Mouse (Mus musculus): ENCODE data around the gene Tent4a.

The Tent4a gene

DNA sequence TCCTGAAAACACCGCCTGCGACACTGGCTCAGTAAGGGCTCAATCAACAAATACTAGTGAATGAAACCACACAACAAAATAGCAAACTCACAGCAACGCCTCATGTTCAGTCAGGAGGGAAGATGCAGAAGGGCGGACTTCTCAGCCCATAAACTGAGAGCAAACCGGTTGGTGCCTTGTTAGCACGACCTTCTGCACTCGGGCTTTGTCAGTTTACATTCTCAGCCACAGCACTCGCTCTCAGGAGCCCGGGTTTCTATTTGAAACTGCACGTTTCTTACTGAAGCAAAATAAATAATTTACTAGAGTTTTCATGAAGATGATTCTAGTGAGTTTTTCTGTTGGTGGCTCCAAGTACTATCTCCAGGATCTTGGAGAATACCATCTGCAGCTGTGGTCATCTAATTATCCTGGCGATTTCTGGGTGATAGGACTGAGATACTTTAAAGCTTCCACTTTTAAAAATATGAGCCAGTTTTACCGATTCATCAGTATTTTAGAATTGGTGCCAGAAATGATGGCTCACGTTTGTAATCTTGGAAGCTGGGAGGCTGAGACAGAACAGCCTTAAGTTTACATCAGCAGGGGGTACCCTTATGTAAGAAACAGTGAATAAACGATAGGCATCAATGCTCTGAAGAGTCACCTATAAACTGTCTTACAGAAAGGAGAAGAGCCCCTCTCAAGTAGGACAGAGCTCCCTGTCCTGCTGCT, 10.8 kb downstream of the Tent4a start:
- intact Hi-C loops (cut with DNase I), result no loop called here

GRCm38 (mm10) chr13:69522161-69522791, 12.1 kb downstream of the Tent4a start:
- intact Hi-C loops (cut with DNase I), result no loop called here

DNA sequence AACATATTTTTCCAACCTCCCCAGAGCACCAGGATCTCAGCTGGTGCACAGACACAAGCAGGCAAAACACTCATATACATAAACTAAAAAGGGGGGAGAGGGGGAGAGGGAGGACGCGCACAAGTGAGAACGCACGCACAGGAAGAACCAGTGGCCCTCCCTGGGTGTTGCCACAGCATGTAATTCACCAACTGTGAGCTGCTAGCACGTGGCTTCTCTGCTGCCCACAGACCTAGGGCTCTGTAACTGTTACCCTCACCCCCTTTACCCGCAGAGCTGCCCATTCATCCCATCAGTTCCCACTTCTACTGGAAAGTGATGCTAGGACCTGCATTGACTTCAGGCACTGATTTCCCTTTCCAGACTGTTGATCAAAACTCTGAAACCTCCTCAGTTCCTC, 15.3 kb downstream of the Tent4a start:
- intact Hi-C loops (cut with DNase I), result no loop called here

DNA sequence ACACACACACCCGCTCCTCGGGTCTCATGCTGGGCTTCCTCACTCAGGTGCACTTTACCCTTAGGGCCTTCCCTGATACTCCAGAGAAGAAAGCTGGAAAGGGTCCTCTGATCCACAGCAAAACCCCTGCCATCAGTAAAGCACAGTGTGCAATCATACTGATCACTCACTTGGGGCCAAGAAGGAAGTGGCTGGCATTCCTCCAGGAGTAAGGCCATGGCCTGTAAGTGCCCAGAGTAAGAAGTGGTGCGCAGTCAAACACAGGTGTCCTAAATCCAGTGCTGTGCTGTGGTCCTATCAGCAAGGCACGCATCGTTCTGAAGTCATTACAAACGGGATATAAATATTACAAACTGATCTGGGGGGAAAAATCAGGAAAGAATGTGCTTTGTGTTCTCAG, 17.0 kb downstream of the Tent4a start:
- intact Hi-C loops (cut with DNase I), result no loop called here

GRCm38 (mm10) chr13:69515091-69515490, 19.3 kb downstream of the Tent4a start:
- intact Hi-C loops (cut with DNase I), result no loop called here

DNA sequence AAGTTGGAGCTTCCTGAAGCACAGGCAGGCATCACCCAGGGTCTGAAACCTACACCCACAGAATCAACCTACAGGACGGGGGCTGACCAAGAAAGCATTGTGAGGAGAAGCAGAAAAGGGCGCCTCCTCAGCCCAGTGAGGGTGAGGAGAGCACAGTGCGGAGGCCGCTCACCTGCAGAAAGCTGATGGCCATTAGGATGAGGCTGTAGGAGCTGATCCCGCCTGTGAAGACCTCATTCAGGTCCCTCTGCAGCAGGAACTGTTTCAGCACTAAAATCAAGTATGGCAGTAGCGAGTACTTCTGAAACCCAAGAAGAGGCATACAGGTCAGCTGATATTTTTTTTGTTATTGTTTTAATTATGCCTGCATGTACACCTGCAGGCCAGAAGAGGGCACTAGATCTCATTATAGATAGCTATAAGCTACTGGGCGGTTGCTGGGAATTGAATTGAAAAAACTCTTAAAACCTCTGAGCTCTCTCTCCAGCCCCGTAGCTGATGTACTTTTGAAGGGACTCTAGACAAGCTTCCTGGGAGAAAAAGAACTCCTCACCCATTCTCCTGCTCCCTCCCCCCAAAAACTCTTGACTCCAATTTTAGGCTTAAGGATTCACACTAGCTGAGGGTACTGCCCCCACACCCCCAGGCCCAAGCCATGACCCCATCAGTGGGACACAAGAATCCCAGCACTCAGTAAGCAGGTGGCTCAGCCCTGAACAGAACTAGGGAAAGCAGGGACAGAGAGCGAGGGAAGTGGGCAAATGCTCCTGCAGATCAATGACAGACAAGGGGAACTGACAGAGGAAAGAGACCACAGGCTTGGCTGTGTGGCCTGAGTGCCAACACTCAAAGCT, 24.8 kb downstream of the Tent4a start:
- intact Hi-C loops (cut with DNase I), result loop anchor here (5.0 kb wide), 1 partner anchor 38 kb away; no protein-coding TSS in a partner anchor

GRCm38 (mm10) chr13:69507666-69508065, 26.8 kb downstream of the Tent4a start:
- intact Hi-C loops (cut with DNase I), result loop anchor here (5.0 kb wide), 1 partner anchor 40 kb away; no protein-coding TSS in a partner anchor

GRCm38 (mm10) chr13:69506341-69507086, 27.9 kb downstream of the Tent4a start:
- intact Hi-C loops (cut with DNase I), result loop anchor here (5.0 kb wide), 1 partner anchor 41 kb away; no protein-coding TSS in a partner anchor

GRCm38 (mm10) chr13:69502863-69503262, 31.6 kb downstream of the Tent4a start:
- intact Hi-C loops (cut with DNase I), result no loop called here

- intact Hi-C loops (cut with DNase I), result no loop called here
Observed at GRCm38 (mm10) chr13:69502157-69502750, 32.2 kb downstream of the Tent4a start.

DNA sequence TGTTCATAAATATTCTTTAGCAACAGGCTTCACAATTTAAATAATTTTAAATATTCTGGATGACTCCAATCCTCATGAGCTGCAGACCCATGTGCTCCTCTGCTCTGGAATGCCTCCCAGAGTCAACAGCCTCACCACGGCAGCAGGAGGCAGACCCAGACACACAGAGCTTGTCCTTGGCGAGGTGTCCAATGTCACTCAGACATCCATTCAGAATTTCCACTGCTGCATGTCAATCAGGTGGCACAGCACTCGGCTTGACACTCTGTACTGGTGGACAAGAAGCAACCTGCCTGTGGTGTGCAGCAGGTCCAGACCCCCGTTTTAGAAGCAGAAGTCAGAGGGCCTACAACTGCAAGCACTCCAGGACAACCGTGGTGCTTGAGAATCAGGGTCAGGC, 36.1 kb downstream of the Tent4a start:
- intact Hi-C loops (cut with DNase I), result no loop called here

DNA sequence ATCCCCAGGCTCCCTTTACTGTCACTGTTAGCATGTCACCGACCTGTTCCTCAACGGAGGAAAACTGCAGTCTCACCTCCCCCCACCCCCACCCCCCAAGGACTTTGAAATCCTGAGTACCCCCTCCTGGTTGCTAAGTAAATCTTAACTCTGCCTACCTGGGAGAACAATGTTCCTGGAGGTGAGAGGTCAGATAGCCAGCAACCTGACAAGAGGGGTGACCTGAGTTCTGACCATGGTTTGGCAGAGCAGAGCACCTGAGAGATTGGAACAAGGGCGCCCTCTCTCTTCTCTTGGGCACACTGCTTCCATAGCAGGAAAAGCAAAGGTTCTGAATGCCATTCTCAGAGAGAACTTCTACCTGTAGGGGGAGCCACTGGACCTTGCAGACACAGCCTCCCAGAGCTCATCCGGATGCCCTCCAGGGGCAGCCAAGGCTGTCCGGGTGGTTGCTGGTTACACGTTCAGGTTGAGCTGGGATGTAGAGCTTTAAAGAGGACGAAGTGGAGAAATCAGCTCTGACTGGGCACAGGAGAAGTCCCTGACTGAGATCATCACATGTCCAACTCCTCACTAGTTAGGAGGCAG, 41.4 kb downstream of the Tent4a start:
- intact Hi-C loops (cut with DNase I), result loop anchor here (5.0 kb wide), 1 partner anchor 54 kb away; no protein-coding TSS in a partner anchor

DNA sequence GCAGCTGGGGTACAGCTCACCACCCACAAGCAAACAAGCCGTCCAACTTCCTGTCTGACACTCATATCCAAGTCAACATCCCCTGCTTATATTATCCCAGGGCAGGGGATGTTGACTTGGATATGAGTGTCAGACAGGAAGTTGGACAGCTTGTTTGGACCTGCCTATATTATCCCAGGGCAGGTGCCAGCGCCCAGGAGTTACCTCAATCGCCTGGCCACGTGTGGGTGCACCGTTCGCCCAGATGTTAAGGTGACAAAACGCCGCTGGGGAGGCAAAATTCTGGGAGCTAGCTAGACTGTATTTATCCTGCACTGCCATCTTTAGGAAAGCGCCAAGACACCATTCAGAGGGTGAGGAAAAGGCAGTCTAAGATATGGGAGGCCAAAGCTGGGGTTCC, 44.6 kb downstream of the Tent4a start:
- intact Hi-C loops (cut with DNase I), result loop anchor here (5.0 to 10.0 kb wide), 2 partner anchors 58 to 335 kb away; no protein-coding TSS in a partner anchor

GRCm38 (mm10) chr13:69488565-69489255, 45.7 kb downstream of the Tent4a start:
- intact Hi-C loops (cut with DNase I), result loop anchor here (10.0 kb wide), 1 partner anchor 336 kb away; no protein-coding TSS in a partner anchor

DNA sequence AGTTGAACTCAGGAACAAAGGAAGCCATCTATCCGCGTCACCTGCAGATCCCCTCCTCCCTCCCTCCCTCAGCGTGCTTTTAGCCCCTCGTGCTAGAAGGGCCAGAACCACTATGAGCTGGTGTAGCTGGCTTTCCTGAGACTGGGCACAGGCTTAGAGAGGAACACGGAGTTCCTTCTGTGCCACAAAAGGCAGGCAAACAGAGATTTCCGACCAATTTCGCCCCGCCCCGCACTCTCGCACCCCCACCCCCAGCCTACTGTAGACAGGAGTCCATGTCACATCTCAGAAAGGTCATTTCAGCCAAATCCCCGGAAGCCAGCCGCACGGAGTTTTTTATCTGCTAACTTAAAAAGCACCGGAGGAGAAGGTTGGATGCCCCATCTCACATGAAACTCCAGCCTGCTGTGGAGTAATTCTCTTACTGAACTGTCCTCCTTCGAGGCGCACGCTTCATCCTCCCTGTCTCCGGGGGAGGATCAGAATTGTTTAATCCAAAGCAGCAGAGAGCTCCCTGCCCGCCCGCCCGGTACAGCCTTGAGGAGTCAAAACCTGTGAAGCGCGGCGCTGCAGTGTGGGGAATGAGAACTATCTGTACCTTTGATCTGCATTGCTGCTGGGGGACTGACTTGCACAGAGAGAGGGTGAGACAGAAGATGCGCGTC, 46.7 kb downstream of the Tent4a start:
- intact Hi-C loops (cut with DNase I), result loop anchor here (10.0 kb wide), 1 partner anchor 337 kb away; no protein-coding TSS in a partner anchor

GRCm38 (mm10) chr13:69487108-69487507, 47.3 kb downstream of the Tent4a start:
- intact Hi-C loops (cut with DNase I), result loop anchor here (10.0 kb wide), 1 partner anchor 338 kb away; no protein-coding TSS in a partner anchor

- intact Hi-C loops (cut with DNase I), result loop anchor here (10.0 kb wide), 1 partner anchor 339 kb away; no protein-coding TSS in a partner anchor
Observed at GRCm38 (mm10) chr13:69485833-69486232, 48.6 kb downstream of the Tent4a start.

- intact Hi-C loops (cut with DNase I), result loop anchor here (10.0 kb wide), 1 partner anchor 339 kb away; no protein-coding TSS in a partner anchor
Observed at GRCm38 (mm10) chr13:69485326-69485725, 49.1 kb downstream of the Tent4a start.

DNA sequence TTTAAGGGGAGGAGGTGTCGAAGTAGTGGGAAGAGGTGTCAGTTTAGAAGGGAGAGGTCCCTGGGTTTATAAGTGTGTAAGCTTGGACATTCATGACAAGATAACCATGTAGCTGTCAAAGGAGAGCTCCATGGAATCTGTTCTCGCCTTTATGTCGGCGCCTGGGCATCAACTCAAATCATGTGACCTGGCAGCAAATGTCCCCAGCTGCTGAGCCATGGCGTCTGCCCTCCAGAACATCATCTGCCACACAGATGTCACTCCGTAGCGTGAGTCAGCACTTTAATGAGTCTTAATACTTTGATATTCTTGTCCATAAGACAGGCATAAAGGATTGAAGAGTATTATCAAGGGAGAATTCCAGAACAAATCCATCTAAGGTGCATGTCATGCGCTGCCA, 51.7 kb downstream of the Tent4a start:
- intact Hi-C loops (cut with DNase I), result loop anchor here (10.0 kb wide), 1 partner anchor 342 kb away; no protein-coding TSS in a partner anchor

Data from adrenal gland (tissue).